Mouse (Mus musculus) heart, postnatal 14 days (tissue): ENCODE data around the gene Tm7sf2. TPM values are rescaled to one million over a fixed set of nuclear protein-coding genes. Genes with fewer than 3 reads are reported as not detected.
A peak's percentile ranks its signal among the peaks of the same experiment; 100 is the strongest.

Source experiments
- DNase-seq, 2 experiments: peaks; one replicate each; pipeline ENCODE4 v3.0.0; 2021 to 2022
- intact Hi-C: fragments of 180-260 bp; cut with DNase I; formaldehyde crosslinking; loops from one replicate; pipeline ENCODE4 v1.15.1; 2025
- microRNA-seq, 2 experiments: library from miRNA; unstranded; fragments of <30 nt; microRNA quantifications; one replicate each; pipeline ENCODE4 v1.2.0; 2021 to 2022
- total RNA-seq, 2 experiments: library from RNA; stranded (reverse); gene quantifications; 2 replicates each; pipeline ENCODE4 v1.2.3; 2021

Gene Tm7sf2
- total RNA-seq, 2 experiments from 2014 or later: 2.9 to 5.5 TPM

- intact Hi-C loops: loop anchor here (5.0 kb wide), 1 partner anchor 93 kb away; the partner anchor contains the start of gene Cdc42ep2
- DNase-seq: peak; percentile 45 to 65
These were observed 53.1 kb downstream of the Tm7sf2 start for GRCm38 (mm10) chr19:6014991-6015510.

- intact Hi-C loops: no loop called here
- no peak for DNase-seq
These were observed 54.5 kb downstream of the Tm7sf2 start for GRCm38 (mm10) chr19:6013691-6014090.

Small RNAs within 50 kb of the gene (microRNA-seq; reads per million reads assigned to microRNA genes)
- gene Mir6988: 1.6 to 4.8 reads per million in 2 experiments

Other genes starting within 250 kb of the Tm7sf2 start
- 10 to 100 TPM; 15.6 to 15.8 TPM for gene Frmd8, start 193.1 kb downstream of the Tm7sf2 start, total RNA-seq
- 1 to 10 TPM; 3.3 to 4.5 TPM for gene Slc25a45, start 190.6 kb downstream of the Tm7sf2 start, total RNA-seq
- under 1 TPM; 0.79 to 0.93 TPM for gene Tigd3, start 174.2 kb downstream of the Tm7sf2 start, total RNA-seq
- 100 to 1,000 TPM; 101 TPM for gene Dpf2, start 155.4 kb downstream of the Tm7sf2 start, total RNA-seq
- gene Cdc42ep2, start 143.6 kb downstream of the Tm7sf2 start, total RNA-seq: 10 to 100 TPM in 1 of 2 experiments, 1 to 10 TPM in 1; 9.9 to 12.0 TPM
- gene Pola2, start 104.2 kb downstream of the Tm7sf2 start, total RNA-seq: 10 to 100 TPM; 12.3 to 14.2 TPM
- gene Slc22a20, start 82.2 kb downstream of the Tm7sf2 start, total RNA-seq: not detected
- gene Capn1, start 52.5 kb downstream of the Tm7sf2 start, total RNA-seq: 10 to 100 TPM; 31.7 to 36.8 TPM
- gene Syvn1, start 21.8 kb downstream of the Tm7sf2 start, total RNA-seq: 10 to 100 TPM; 17.5 to 18.9 TPM
- 10 to 100 TPM; 37.1 to 37.4 TPM for gene Mrpl49, start 10.6 kb downstream of the Tm7sf2 start, total RNA-seq
- gene Fau, start 10.5 kb downstream of the Tm7sf2 start, total RNA-seq: 100 to 1,000 TPM; 597 to 635 TPM
- gene Znhit2, start 7.2 kb downstream of the Tm7sf2 start, total RNA-seq: 10 to 100 TPM; 11.8 to 12.6 TPM
- 10 to 100 TPM; 27.9 to 32.3 TPM for gene Vps51, start 8.9 kb upstream of the Tm7sf2 start, total RNA-seq
- gene Tmem262, start 11.7 kb upstream of the Tm7sf2 start, total RNA-seq: not detected
- not detected for gene Gm28374, start 13.9 kb upstream of the Tm7sf2 start, total RNA-seq
- gene Zfpl1, start 16.6 kb upstream of the Tm7sf2 start, total RNA-seq: 10 to 100 TPM; 16.7 to 19.7 TPM
- 1 to 10 TPM; 1.1 to 1.5 TPM for gene Cdca5, start 16.6 kb upstream of the Tm7sf2 start, total RNA-seq
- not detected for gene AC131692.1, start 26.0 kb upstream of the Tm7sf2 start, total RNA-seq
- not detected for gene Naaladl1, start 37.4 kb upstream of the Tm7sf2 start, total RNA-seq
- 1 to 10 TPM; 9.4 to 9.7 TPM for gene Sac3d1, start 50.3 kb upstream of the Tm7sf2 start, total RNA-seq
- 10 to 100 TPM; 12.2 to 14.7 TPM for gene Snx15, start 59.9 kb upstream of the Tm7sf2 start, total RNA-seq
- gene Batf2, start 72.6 kb upstream of the Tm7sf2 start, total RNA-seq: under 1 TPM; 0.46 to 0.88 TPM
- gene Arl2, start 73.2 kb upstream of the Tm7sf2 start, total RNA-seq: 10 to 100 TPM; 54.8 to 58.4 TPM
- gene Majin, start 116.0 kb upstream of the Tm7sf2 start, total RNA-seq: not detected
- not detected for gene Gpha2, start 158.0 kb upstream of the Tm7sf2 start, total RNA-seq
- 10 to 100 TPM; 31.4 to 35.1 TPM for gene Ppp2r5b, start 167.5 kb upstream of the Tm7sf2 start, total RNA-seq
- 10 to 100 TPM; 20.4 to 22.7 TPM for gene Atg2a, start 173.3 kb upstream of the Tm7sf2 start, total RNA-seq
- 100 to 1,000 TPM; 163 to 172 TPM for gene Ehd1, start 208.4 kb upstream of the Tm7sf2 start, total RNA-seq
- gene Cdc42bpg, start 238.1 kb upstream of the Tm7sf2 start, total RNA-seq: 1 to 10 TPM; 8.9 to 9.8 TPM